Mouse (Mus musculus) MEL (cell line): ENCODE results near the gene Gfpt1.

Experiments
- CHD2 ChIP-seq: IDR thresholded peaks from 2 replicates; pipeline ENCODE4 v1.6.1; 2011; ENCODE audit warnings: low read length, improper control_type of control experiment
- CTCF ChIP-seq, 3 experiments: IDR thresholded peaks in 2 of 3; conservative IDR thresholded peaks in 1 of 3; 2 replicates each; pipeline ENCODE4 v1.5.1; 2011 to 2012; ENCODE audit warnings: low read length in 3 of 3, low read depth in 2 of 3, mild to moderate bottlenecking in 2 of 3, improper control_type of control experiment in 1 of 3, inconsistent platforms in 1 of 3, mixed read lengths in 1 of 3, moderate library complexity in 1 of 3; ENCODE audit not compliant: control insufficient read depth in 1 of 3, insufficient read depth in 1 of 3, poor library complexity in 1 of 3, severe bottlenecking in 1 of 3
- ELF1 ChIP-seq: IDR thresholded peaks from 2 replicates; pipeline ENCODE4 v1.6.1; 2014; ENCODE audit warnings: low read depth, mild to moderate bottlenecking, inconsistent platforms, low read length, improper control_type of control experiment, moderate library complexity
- HCFC1 ChIP-seq: IDR thresholded peaks from 2 replicates; pipeline ENCODE4 v1.6.1; 2012; ENCODE audit warnings: low read depth, mild to moderate bottlenecking, inconsistent platforms, low read length, improper control_type of control experiment, moderate library complexity
- KAT2A ChIP-seq: conservative IDR thresholded peaks from 2 replicates; pipeline ENCODE4 v1.6.1; 2012; ENCODE audit warnings: low read depth, low read length, improper control_type of control experiment, inconsistent platforms
- MAFK ChIP-seq: IDR thresholded peaks from 2 replicates; pipeline ENCODE4 v1.6.1; 2011; ENCODE audit warnings: low read depth, mild to moderate bottlenecking, low read length, improper control_type of control experiment, borderline replicate concordance
- MAZ ChIP-seq: IDR thresholded peaks from 2 replicates; pipeline ENCODE4 v1.6.1; 2012; ENCODE audit warnings: low read depth, mild to moderate bottlenecking, inconsistent platforms, low read length, improper control_type of control experiment
- MYB ChIP-seq: IDR thresholded peaks from 2 replicates; pipeline ENCODE4 v1.6.1; 2011; ENCODE audit warnings: mild to moderate bottlenecking, low read depth, low read length, improper control_type of control experiment
- POLR2A ChIP-seq, 2 experiments: IDR thresholded peaks; 2 replicates each; pipeline ENCODE4 v1.6.1; 2011 to 2012; ENCODE audit warnings: low read length in 2 of 2, mild to moderate bottlenecking in 2 of 2, control low read depth in 1 of 2, improper control_type of control experiment in 1 of 2, low read depth in 1 of 2, moderate library complexity in 1 of 2; ENCODE audit not compliant: control insufficient read depth in 1 of 2, insufficient read depth in 1 of 2, poor library complexity in 1 of 2
- SMC3 ChIP-seq: IDR thresholded peaks from 2 replicates; pipeline ENCODE4 v1.6.1; 2011; ENCODE audit warnings: low read depth, low read length, improper control_type of control experiment
- UBTF ChIP-seq: IDR thresholded peaks from 2 replicates; pipeline ENCODE4 v1.6.1; 2012; ENCODE audit warnings: low read depth, mild to moderate bottlenecking, inconsistent platforms, low read length, improper control_type of control experiment, moderate library complexity, borderline replicate concordance; ENCODE audit not compliant: insufficient read depth
- USF1 ChIP-seq: IDR thresholded peaks from 2 replicates; pipeline ENCODE4 v1.6.1; 2014; ENCODE audit warnings: low read depth, mild to moderate bottlenecking, inconsistent platforms, low read length, improper control_type of control experiment, moderate library complexity
- USF2 ChIP-seq, 2 experiments: IDR thresholded peaks; 2 replicates each; pipeline ENCODE4 v1.6.1; 2011 to 2012; ENCODE audit warnings: improper control_type of control experiment in 2 of 2, low read length in 2 of 2, borderline replicate concordance in 1 of 2, inconsistent platforms in 1 of 2, low read depth in 1 of 2, mild to moderate bottlenecking in 1 of 2; ENCODE audit not compliant: insufficient read depth in 1 of 2
- ZKSCAN1 ChIP-seq: IDR thresholded peaks from 2 replicates; pipeline ENCODE4 v1.6.1; 2012; ENCODE audit warnings: low read depth, mild to moderate bottlenecking, inconsistent platforms, low read length, improper control_type of control experiment, moderate library complexity

DNA sequence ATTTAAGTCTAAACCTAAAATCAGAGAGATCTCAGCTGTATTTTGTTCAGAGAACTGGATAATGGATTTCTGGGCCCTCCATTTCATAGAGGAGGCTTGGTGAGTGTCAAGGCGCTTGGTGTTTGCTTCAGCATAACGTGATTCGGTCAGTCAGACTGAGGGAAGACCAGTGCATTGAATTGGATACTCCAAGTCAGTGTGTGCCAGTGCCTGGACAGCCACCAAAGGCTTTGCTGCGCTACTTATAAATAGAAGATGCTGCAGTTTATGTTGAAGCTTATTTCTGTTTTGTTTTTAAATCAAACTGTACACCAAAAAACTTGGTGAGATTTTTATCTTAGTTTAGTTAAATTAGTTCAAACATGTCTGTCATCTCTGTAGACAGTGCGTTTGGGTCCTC lies 45.7 kb downstream of the Gfpt1 start:
- TF ChIP-seq CTCF (IDR thresholded peaks at IDR 0.05 in 2 of 3, conservative IDR thresholded peaks at IDR 0.05 in 1 of 3; ENCODE audit: control insufficient read depth in 1 of 3, insufficient read depth in 1 of 3, low read depth in 2 of 3, low read length in 3 of 3, poor library complexity in 1 of 3, severe bottlenecking in 1 of 3) (no peak), POLR2A (IDR thresholded peaks at IDR 0.05; ENCODE audit: control insufficient read depth in 1 of 2, insufficient read depth in 1 of 2, low read depth in 1 of 2, low read length in 2 of 2, poor library complexity in 1 of 2) (no peak), MAFK (no peak), MAZ (no peak), MYB (no peak), CHD2 (no peak), USF2 (IDR thresholded peaks at IDR 0.05; ENCODE audit: borderline replicate concordance in 1 of 2, insufficient read depth in 1 of 2, low read depth in 1 of 2, low read length in 2 of 2) (no peak), ZKSCAN1 (no peak), KAT2A (no peak), ELF1 (no peak), USF1 (no peak), SMC3 (no peak), UBTF (no peak), HCFC1 (no peak)
